Mouse (Mus musculus) neural tube, embryonic 10.5 days (tissue): ENCODE results near the gene Rnd2.
"Not testable (repeated sequence)": the region's sequence is repeated elsewhere in the genome, so short reads cannot be mapped to it uniquely, and the experiment has no call there.

Experiments used
- DNase-seq: peaks from one replicate; pipeline ENCODE4 v3.0.0-alpha.2; 2017; ENCODE audit warnings: low spot score; ENCODE audit errors: extremely low spot score

Gene Rnd2

GRCm38 (mm10) chr11:101446860-101447259 is 17.9 kb upstream of the Rnd2 start:
- not testable (repeated sequence) for DNase-seq

DNA sequence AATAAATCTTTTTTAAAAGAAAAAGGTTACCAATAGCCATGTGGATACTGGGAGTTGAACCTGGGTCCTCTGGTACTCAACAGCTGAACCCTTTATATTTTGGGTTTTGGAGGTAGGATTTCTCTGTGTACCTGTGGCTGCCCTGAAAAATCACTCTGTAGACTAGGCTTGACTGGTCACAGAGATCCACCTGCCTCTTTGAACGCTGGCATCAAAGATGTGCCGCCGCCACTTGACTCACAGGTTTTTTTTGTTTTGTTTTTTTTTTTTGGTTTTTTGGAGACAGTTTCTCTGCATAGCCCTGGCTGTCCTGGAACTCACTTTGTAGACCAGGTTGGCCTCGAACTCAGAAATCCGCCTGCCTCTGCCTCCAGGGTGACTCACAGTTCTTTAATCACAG is 17.0 kb upstream of the Rnd2 start:
- no peak for DNase-seq

- DNase-seq = no peak
Measured at GRCm38 (mm10) chr11:101448274-101448746, 16.5 kb upstream of the Rnd2 start, which contains the start of gene Ifi35. Ifi35 (plus strand) TSS chr11:101448407.

- no peak for DNase-seq
Measured at GRCm38 (mm10) chr11:101448899-101449298, 15.9 kb upstream of the Rnd2 start.

GRCm38 (mm10) chr11:101449596-101449995 is 15.2 kb upstream of the Rnd2 start:
- not testable (repeated sequence) for DNase-seq

GRCm38 (mm10) chr11:101450394-101450793 is 14.4 kb upstream of the Rnd2 start:
- DNase-seq = no peak

DNA sequence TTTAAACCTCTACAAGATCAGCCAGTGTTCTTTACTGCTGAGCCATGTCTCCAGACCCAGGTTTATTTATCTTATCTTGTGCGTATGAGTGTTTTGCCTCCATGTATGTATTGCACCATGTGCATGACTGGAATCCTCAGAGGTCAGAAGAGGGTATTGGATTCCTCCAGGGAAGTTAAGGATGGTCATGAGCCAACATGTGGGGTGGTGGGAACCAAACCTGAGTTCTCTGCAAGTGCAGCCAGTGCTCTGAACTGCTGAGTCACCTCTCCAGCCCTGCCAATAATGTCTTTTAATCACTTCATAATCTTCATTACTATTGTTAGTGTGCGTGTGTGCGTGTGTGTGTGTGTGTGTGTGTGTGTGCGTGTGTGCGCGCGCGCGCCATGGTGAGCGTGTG is 13.3 kb upstream of the Rnd2 start:
- no peak for DNase-seq

GRCm38 (mm10) chr11:101452093-101452774 is 12.6 kb upstream of the Rnd2 start:
- no peak for DNase-seq

DNA sequence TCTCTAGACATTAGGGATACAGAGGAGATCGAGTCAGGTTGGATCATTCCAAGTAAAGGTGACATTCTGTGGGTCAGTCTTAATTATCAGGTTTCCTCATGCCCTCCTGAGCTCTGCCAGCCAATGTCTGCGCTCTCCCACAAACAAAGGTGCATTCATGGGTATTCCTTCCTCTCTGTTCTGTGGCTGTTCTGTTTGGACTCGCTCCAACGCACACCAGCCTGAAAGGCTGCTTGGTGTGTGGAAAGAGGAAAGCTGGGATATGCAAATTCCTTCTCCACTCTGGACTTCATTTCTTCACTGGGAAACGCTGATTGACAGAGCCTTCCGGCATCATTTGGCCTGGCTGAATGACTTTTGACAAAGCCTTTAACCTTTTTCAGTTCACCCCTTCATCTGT is 10.1 kb upstream of the Rnd2 start:
- DNase-seq = no peak

GRCm38 (mm10) chr11:101455627-101456026 is 9.2 kb upstream of the Rnd2 start:
- no peak for DNase-seq

GRCm38 (mm10) chr11:101457631-101458030 is 7.2 kb upstream of the Rnd2 start:
- no peak for DNase-seq

DNA sequence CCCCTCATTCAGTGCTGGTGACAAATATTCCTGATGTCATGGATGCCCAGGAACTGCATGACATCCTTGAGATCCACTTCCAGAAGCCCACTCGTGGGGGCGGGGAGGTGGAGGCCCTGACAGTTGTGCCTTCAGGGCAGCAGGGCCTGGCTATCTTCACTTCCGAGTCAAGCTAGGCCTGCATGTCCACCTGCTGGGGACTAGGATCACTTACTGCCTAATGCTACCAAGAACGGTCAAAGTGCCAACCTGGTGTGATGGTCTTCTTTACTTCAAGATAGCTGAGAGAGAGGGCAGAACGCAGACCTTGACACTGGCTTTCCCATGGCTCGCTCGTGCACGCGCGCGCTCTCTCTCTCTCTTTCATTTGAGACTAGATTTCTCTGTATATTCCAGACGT is 6.6 kb upstream of the Rnd2 start:
- DNase-seq = no peak

DNA sequence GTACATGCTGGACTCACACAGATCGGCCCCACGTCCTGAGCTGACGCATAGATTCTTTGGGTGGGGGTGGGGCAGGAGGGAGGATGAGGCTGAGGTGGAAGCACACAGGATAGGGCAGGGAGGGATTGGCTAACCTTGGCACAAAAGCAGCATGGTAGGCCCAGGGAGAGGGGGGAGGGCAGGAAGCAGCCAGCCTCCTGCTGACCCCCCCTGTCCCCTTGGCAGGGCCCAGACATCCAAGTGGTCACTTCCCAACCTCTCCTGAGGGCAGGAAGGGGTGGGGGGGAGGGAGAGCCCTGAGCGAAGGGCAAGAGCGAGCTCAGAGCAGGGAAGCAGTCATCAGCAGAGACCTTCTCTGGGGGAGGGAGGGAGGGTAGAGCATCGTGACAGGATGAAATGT is 5.1 kb upstream of the Rnd2 start:
- no peak for DNase-seq

- DNase-seq = no peak
Measured at GRCm38 (mm10) chr11:101460321-101460720, 4.5 kb upstream of the Rnd2 start.

DNA sequence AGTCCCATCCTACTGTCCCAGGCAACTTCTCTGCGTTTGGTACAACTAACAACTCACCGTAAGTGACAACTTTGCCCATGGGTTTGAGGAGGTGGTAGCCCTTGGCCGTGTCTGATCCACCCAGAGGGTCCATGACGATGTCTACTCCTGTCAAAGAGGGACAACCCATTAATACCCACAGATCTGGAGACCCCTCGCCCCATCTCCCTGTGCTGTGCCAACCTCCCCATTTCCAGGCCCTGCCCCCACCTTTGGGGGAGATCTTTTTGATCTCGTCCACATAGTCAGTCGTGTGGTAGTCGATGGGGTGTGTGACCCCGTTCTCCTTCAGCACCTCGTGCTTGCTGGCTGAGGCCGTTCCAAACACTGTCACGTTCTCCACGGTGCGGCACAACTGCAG is 2.7 kb upstream of the Rnd2 start:
- no peak for DNase-seq

GRCm38 (mm10) chr11:101462583-101463440 is 2.0 kb upstream of the Rnd2 start:
- DNase-seq = no peak

DNA sequence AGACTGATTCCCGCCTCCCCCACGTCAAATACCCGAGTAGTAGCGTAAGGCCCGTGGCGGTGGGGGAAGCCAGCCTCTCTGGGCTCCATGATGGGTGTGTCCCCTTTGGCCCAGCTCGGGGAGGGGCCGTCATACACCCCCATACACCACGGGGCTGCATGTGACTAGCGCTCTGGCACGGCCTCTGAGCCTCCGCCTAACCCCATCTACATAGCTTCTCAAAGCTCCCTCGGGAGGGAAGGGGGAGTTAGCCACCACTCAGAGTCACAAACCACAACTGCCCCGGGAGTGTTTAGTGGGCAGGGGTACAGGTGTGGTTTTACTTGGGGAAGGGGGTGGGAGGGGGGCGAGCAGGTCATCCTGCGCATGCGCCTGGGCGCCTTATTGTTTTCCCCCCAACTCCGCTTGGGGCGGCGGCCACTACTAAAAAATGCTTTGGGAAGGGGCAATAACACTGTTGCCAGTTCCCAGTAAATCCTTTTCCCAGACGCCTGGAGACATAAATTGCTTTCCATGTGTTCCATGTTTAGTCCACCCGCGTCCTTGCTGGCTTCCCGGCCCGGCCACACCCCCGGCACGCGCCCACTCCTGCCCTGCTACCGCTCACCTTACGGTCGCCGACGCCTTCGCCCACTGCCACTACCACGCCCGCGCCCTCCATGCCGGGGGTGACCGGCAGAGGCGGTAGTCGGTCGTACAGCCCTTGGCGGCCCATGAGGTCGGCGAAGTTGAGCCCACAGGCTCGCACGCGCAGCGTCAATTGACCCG is 486 bp downstream of the Rnd2 start:
- DNase-seq = peak; percentile 67

- DNase-seq = peak; percentile 66
Measured at GRCm38 (mm10) chr11:101465869-101466551, 1.2 kb downstream of the Rnd2 start, which contains the start of gene Vat1. Vat1 (minus strand) TSS chr11:101466230.

GRCm38 (mm10) chr11:101466552-101466950 is 1.8 kb downstream of the Rnd2 start:
- not testable (repeated sequence) for DNase-seq

DNA sequence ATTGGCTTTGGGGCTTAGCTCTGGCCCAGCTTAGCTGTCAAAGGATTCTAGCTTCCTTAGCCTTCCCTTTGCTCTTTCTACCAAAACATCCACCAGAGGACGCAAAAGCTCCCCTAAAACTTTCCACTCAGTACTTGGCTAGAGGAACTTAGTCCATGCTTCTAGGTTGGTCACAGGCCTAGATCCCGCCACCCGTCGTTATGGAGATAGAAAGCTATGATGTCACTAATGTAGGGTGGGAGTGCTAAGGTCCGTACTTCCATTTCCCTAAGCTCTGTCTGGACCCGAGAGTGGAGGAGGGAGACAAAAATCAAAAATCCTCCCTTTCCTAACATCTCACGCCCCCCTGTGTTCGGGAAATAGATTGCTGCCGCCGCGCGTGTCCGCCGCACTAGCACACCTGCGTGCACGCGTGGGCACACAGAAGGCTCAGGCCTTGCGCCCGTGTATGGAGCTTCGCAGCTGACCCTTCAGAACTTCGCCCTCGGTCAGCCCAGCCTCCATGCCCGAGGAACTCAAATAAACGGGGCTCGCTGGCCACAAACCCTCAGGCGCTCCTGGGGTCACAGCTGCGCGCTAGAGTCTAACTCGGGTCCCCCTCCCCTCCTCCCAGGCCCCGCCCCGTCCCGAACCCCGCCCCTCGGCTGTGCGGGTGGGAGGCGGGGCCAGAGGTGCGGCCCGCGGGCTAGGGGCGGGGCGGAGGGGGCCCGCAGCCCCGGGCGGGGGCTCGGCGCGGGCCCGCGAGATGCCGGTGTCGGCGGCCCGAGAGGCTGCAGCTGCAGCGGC is 2.9 kb downstream of the Rnd2 start:
- DNase-seq = peak; percentile 80
